Mouse (Mus musculus): ENCODE measurements around the gene Gm10282. TPM values are rescaled to one million over a fixed set of nuclear protein-coding genes. Genes with fewer than 3 reads are reported as not detected.

The Gm10282 gene
- polyA plus RNA-seq, 1 experiment from 2014 or later: 36.8 TPM

- 64% methylated on average over 8 of the region's 8 CpGs for WGBS
- Histone ChIP-seq H3K4me1 (ENCODE audit: control insufficient read depth, insufficient read depth, low read length) (no peaks in the 10 kb centered on the region), H3K27ac (replicated peaks; ENCODE audit: low read depth, low read length) (no peak overlapping the region), H3K9me3 (ENCODE audit: control insufficient read depth, low read length) (no peaks in the 10 kb centered on the region), H3K36me3 (ENCODE audit: control insufficient read depth, insufficient read depth, low read length) (no peaks in the 10 kb centered on the region), H3K9ac (ENCODE audit: low read length) (no peak overlapping the region), H3K4me2 (ENCODE audit: low read depth, severe bottlenecking) (no peak overlapping the region), H3K27me3 (ENCODE audit: control insufficient read depth, insufficient read depth, low read length) (no peaks in the 10 kb centered on the region), H3K4me3 (ENCODE audit: low read depth, low read length) (no peak overlapping the region)
- no peak for ATAC-seq (ENCODE audit: insufficient number of reproducible peaks, low FRiP score, low TSS enrichment, low read depth)
- DNase-seq (ENCODE audit: low spot score): no peak
Measured at GRCm38 (mm10) chr8:72310849-72311506, 5.9 kb upstream of the Gm10282 start.

- H3K27ac ChIP-seq (replicated peaks; ENCODE audit: low read depth, low read length): no peak overlapping the region
- H3K4me2 ChIP-seq (ENCODE audit: low read depth, severe bottlenecking): no peak overlapping the region
- H3K9me3 ChIP-seq (ENCODE audit: control insufficient read depth, low read length): no peaks in the 10 kb centered on the region
Measured at GRCm38 (mm10) chr8:72308276-72308675, 3.2 kb upstream of the Gm10282 start.

DNA sequence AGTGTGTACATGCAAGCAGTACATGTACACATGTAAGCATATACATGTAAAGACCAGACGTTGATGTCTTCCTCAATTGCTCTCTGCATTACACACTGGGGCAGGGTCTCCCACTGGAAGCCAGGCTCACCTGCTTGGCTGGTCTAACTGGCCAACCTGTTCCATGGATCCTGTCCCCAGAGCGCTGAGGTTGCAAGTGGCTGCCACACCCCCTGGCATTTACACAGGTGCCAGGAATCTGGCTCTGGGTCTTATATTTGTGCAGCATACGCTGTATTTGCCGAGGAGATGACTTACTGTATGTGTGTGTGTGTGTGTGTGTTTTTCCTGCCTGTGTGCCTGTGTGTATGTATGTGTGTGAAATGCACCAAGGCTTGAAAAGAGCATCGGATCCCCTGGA, 1.9 kb upstream of the Gm10282 start:
- no peaks in the 10 kb centered on the region for H3K9me3 ChIP-seq (ENCODE audit: control insufficient read depth, low read length)
- no peak for ATAC-seq (ENCODE audit: insufficient number of reproducible peaks, low FRiP score, low TSS enrichment, low read depth)
- no peaks in the 10 kb centered on the region for H3K4me1 ChIP-seq (ENCODE audit: control insufficient read depth, insufficient read depth, low read length)

More at GRCm38 (mm10) chr8:72308276-72308675, 3.2 kb upstream of the Gm10282 start:
- 82% methylated on average over 6 of the region's 6 CpGs for WGBS
- no peak for DNase-seq (ENCODE audit: low spot score)
- Histone ChIP-seq H3K9ac (ENCODE audit: low read length) (no peak overlapping the region), H3K4me1 (ENCODE audit: control insufficient read depth, insufficient read depth, low read length) (no peaks in the 10 kb centered on the region), H3K4me3 (ENCODE audit: low read depth, low read length) (no peak overlapping the region), H3K36me3 (ENCODE audit: control insufficient read depth, insufficient read depth, low read length) (no peaks in the 10 kb centered on the region), H3K27me3 (ENCODE audit: control insufficient read depth, insufficient read depth, low read length) (no peaks in the 10 kb centered on the region)
- ATAC-seq (ENCODE audit: insufficient number of reproducible peaks, low FRiP score, low TSS enrichment, low read depth): no peak

DNA sequence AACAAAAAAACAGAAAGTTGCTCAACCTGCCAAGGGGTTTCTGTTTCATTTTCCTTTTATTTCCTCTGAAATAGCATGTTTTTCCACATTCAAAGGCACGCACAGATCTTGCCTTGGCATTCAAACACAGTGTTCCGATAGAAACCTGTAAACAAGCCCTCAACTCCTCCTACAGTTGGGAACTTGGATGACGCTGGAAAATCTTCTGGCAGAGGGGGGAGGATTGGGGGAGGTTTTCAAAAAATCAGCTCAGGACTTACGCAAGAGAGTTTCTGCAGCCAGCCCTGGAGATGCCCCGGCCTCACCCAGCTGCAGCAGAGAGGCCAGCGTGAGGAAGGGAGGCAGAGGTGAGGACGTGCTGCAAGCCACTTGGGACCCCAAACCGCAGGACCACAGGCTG, 1.4 kb downstream of the Gm10282 start:
- H3K27me3 ChIP-seq (ENCODE audit: control insufficient read depth, insufficient read depth, low read length): no peaks in the 10 kb centered on the region
- H3K4me1 ChIP-seq (ENCODE audit: control insufficient read depth, insufficient read depth, low read length): no peaks in the 10 kb centered on the region
- no peak overlapping the region for H3K27ac ChIP-seq (replicated peaks; ENCODE audit: low read depth, low read length)
- DNase-seq (ENCODE audit: low spot score): no peak
- 68% methylated on average over 8 of the region's 8 CpGs for WGBS
- H3K9ac ChIP-seq (ENCODE audit: low read length): no peak overlapping the region
- no peak overlapping the region for H3K4me2 ChIP-seq (ENCODE audit: low read depth, severe bottlenecking)
- no peaks in the 10 kb centered on the region for H3K36me3 ChIP-seq (ENCODE audit: control insufficient read depth, insufficient read depth, low read length)
- H3K4me3 ChIP-seq (ENCODE audit: low read depth, low read length): no peak overlapping the region
- no peaks in the 10 kb centered on the region for H3K9me3 ChIP-seq (ENCODE audit: control insufficient read depth, low read length)
- no peak for ATAC-seq (ENCODE audit: insufficient number of reproducible peaks, low FRiP score, low TSS enrichment, low read depth)

More for the DNA sequence above, 1.9 kb upstream of the Gm10282 start:
- 88% methylated on average over 5 of the region's 5 CpGs for WGBS
- no peaks in the 10 kb centered on the region for H3K27me3 ChIP-seq (ENCODE audit: control insufficient read depth, insufficient read depth, low read length)
- H3K36me3 ChIP-seq (ENCODE audit: control insufficient read depth, insufficient read depth, low read length): no peaks in the 10 kb centered on the region
- no peak overlapping the region; the same call in 1 of the 2 replicates for H3K9ac ChIP-seq (ENCODE audit: low read length)
- H3K4me3 ChIP-seq (ENCODE audit: low read depth, low read length): no peak overlapping the region
- DNase-seq (ENCODE audit: low spot score): no peak
- no peak overlapping the region for H3K27ac ChIP-seq (replicated peaks; ENCODE audit: low read depth, low read length)
- H3K4me2 ChIP-seq (ENCODE audit: low read depth, severe bottlenecking): no peak overlapping the region

- no peak for DNase-seq (ENCODE audit: low spot score)
- Histone ChIP-seq H3K4me2 (ENCODE audit: low read depth, severe bottlenecking) (no peak overlapping the region), H3K27ac (replicated peaks; ENCODE audit: low read depth, low read length) (no peak overlapping the region), H3K4me1 (ENCODE audit: control insufficient read depth, insufficient read depth, low read length) (no peaks in the 10 kb centered on the region), H3K27me3 (ENCODE audit: control insufficient read depth, insufficient read depth, low read length) (no peaks in the 10 kb centered on the region), H3K4me3 (ENCODE audit: low read depth, low read length) (no peak overlapping the region), H3K9me3 (ENCODE audit: control insufficient read depth, low read length) (no peaks in the 10 kb centered on the region), H3K9ac (ENCODE audit: low read length) (no peak overlapping the region), H3K36me3 (ENCODE audit: control insufficient read depth, insufficient read depth, low read length) (no peaks in the 10 kb centered on the region)
- ATAC-seq (ENCODE audit: insufficient number of reproducible peaks, low FRiP score, low TSS enrichment, low read depth): no peak
- WGBS: 69% methylated on average over 8 of the region's 8 CpGs
Measured at GRCm38 (mm10) chr8:72302986-72303612, 2.0 kb downstream of the Gm10282 start.

DNA sequence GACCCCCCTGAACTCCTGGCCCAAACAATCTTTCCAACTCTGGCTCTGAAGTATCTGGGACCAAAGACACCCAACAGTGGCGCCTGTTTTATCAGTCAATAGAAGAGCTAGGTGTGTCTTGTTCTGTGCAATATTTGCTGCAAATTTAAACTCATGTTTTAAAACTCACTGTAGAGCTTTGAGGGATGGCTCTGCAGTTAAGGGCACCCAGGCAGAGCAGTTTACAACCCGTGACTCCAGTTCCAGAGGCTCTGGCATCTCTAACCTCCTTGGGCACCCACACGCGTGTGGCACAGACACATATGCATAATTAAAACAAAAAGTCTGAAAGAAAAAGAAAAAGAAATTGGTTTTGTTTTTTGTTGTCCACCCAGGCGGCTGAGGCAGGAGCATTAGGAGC, 3.6 kb downstream of the Gm10282 start:
- no peak overlapping the region for H3K4me2 ChIP-seq (ENCODE audit: low read depth, severe bottlenecking)
- DNase-seq (ENCODE audit: low spot score): no peak
- H3K9ac ChIP-seq (ENCODE audit: low read length): no peak overlapping the region
- WGBS: 84% methylated on average over 5 of the region's 5 CpGs
- no peaks in the 10 kb centered on the region for H3K9me3 ChIP-seq (ENCODE audit: control insufficient read depth, low read length)
- H3K4me3 ChIP-seq (ENCODE audit: low read depth, low read length): no peak overlapping the region
- no peaks in the 10 kb centered on the region for H3K36me3 ChIP-seq (ENCODE audit: control insufficient read depth, insufficient read depth, low read length)
- no peaks in the 10 kb centered on the region for H3K4me1 ChIP-seq (ENCODE audit: control insufficient read depth, insufficient read depth, low read length)
- H3K27ac ChIP-seq (replicated peaks; ENCODE audit: low read depth, low read length): no peak overlapping the region
- ATAC-seq (ENCODE audit: insufficient number of reproducible peaks, low FRiP score, low TSS enrichment, low read depth): no peak
- H3K27me3 ChIP-seq (ENCODE audit: control insufficient read depth, insufficient read depth, low read length): no peaks in the 10 kb centered on the region

- Histone ChIP-seq H3K4me2 (ENCODE audit: low read depth, severe bottlenecking) (no peak overlapping the region), H3K36me3 (ENCODE audit: control insufficient read depth, insufficient read depth, low read length) (no peaks in the 10 kb centered on the region), H3K4me3 (ENCODE audit: low read depth, low read length) (no peak overlapping the region), H3K27ac (replicated peaks; ENCODE audit: low read depth, low read length) (no peak overlapping the region), H3K9me3 (ENCODE audit: control insufficient read depth, low read length) (no peaks in the 10 kb centered on the region), H3K9ac (ENCODE audit: low read length) (no peak overlapping the region), H3K4me1 (ENCODE audit: control insufficient read depth, insufficient read depth, low read length) (no peaks in the 10 kb centered on the region), H3K27me3 (ENCODE audit: control insufficient read depth, insufficient read depth, low read length) (no peaks in the 10 kb centered on the region)
- no peak for DNase-seq (ENCODE audit: low spot score)
- 81% methylated on average over 9 of the region's 9 CpGs for WGBS
- no peak for ATAC-seq (ENCODE audit: insufficient number of reproducible peaks, low FRiP score, low TSS enrichment, low read depth)
Measured at GRCm38 (mm10) chr8:72300654-72301400, 4.2 kb downstream of the Gm10282 start.

GRCm38 (mm10) chr8:72298928-72299327, 6.1 kb downstream of the Gm10282 start:
- no peaks in the 10 kb centered on the region for H3K27me3 ChIP-seq (ENCODE audit: control insufficient read depth, insufficient read depth, low read length)
- no peaks in the 10 kb centered on the region for H3K36me3 ChIP-seq (ENCODE audit: control insufficient read depth, insufficient read depth, low read length)
- no peak overlapping the region for H3K9ac ChIP-seq (ENCODE audit: low read length)
- 83% methylated on average over 1 of the region's 1 CpGs for WGBS
- no peaks in the 10 kb centered on the region for H3K4me1 ChIP-seq (ENCODE audit: control insufficient read depth, insufficient read depth, low read length)
- H3K4me2 ChIP-seq (ENCODE audit: low read depth, severe bottlenecking): no peak overlapping the region
- ATAC-seq (ENCODE audit: insufficient number of reproducible peaks, low FRiP score, low TSS enrichment, low read depth) (no peak), DNase-seq (ENCODE audit: low spot score) (no peak)
- H3K27ac ChIP-seq (replicated peaks; ENCODE audit: low read depth, low read length): no peak overlapping the region
- no peaks in the 10 kb centered on the region for H3K9me3 ChIP-seq (ENCODE audit: control insufficient read depth, low read length)
- H3K4me3 ChIP-seq (ENCODE audit: low read depth, low read length): no peak overlapping the region
